Mouse (Mus musculus) stomach, embryonic 16.5 days (tissue): ENCODE results near the gene Ltc4s. TPM values are rescaled to one million over a fixed set of nuclear protein-coding genes. Genes with fewer than 3 reads are reported as not detected.

Source experiments
- ATAC-seq: fragments of 200-750 bp; cut with Nextera tagmentation; 2 replicates; pipeline ENCODE4 v1.8.0; 2017; ENCODE audit warnings: moderate number of reproducible peaks, moderate TSS enrichment; ENCODE audit not compliant: insufficient read depth, low FRiP score
- H3K27ac ChIP-seq: fragments of 300-500 bp; sonication (generic); 2 replicates; pipeline ENCODE4 v1.5.1; 2014; ENCODE audit warnings: low read length
- H3K27me3 ChIP-seq: fragments of 300-500 bp; sonication (generic); 2 replicates; pipeline ENCODE4 v1.6.1; 2014; ENCODE audit warnings: low read length, control low read depth, mixed read lengths; ENCODE audit not compliant: control insufficient read depth, insufficient read depth
- H3K36me3 ChIP-seq: fragments of 300-500 bp; sonication (generic); 2 replicates; pipeline ENCODE4 v1.6.1; 2014; ENCODE audit warnings: low read length; ENCODE audit not compliant: control insufficient read depth, insufficient read depth
- H3K4me1 ChIP-seq: fragments of 300-500 bp; sonication (generic); 2 replicates; pipeline ENCODE4 v1.6.1; 2014; ENCODE audit warnings: low read length, control low read depth, mixed read lengths; ENCODE audit not compliant: control insufficient read depth, insufficient read depth
- H3K4me2 ChIP-seq: fragments of 300-500 bp; sonication (generic); 2 replicates; pipeline ENCODE4 v1.6.1; 2014; ENCODE audit warnings: low read depth, low read length, mixed read lengths
- H3K4me3 ChIP-seq: fragments of 300-500 bp; sonication (generic); replicated peaks from 2 replicates; pipeline ENCODE4 v1.5.1; 2014; ENCODE audit warnings: mild to moderate bottlenecking, low read length
- H3K9ac ChIP-seq: fragments of 300-500 bp; sonication (generic); 2 replicates; pipeline ENCODE4 v1.6.1; 2014; ENCODE audit warnings: low read length
- H3K9me3 ChIP-seq: fragments of 300-500 bp; sonication (generic); replicated peaks from 2 replicates; pipeline ENCODE4 v1.6.1; 2016; ENCODE audit warnings: low read length, control low read depth; ENCODE audit not compliant: control insufficient read depth
- WGBS: fragments of 180-500 bp; shearing (Covaris S2); extraction: QIAGEN DNeasy Blood & Tissue Kit; methylation state at CpG from one replicate; pipeline ENCODE4 v1.1.7; 2014; 5-methylcytosine and 5-hydroxymethylcytosine counted together
- polyA plus RNA-seq: library from polyadenylated mRNA; unstranded; fragments of >200 nt; fragmentation: Nextera tagmentation; extraction: Ambion mirVana; gene quantifications from 2 replicates; pipeline ENCODE4 v1.2.1, GENCODE M21; 2015

The Ltc4s gene
- polyA plus RNA-seq, 1 experiment from 2014 or later, result 3.5 TPM

- peaks cover 39% of the 10 kb centered on the region for H3K36me3 ChIP-seq
- ATAC-seq, result no peak
- WGBS, result 81% methylated on average over 8 of the region's 8 CpGs
- H3K9ac ChIP-seq, result no peak overlapping the region
- H3K27ac ChIP-seq, result no peak overlapping the region
- no peak overlapping the region for H3K4me3 ChIP-seq
- H3K27me3 ChIP-seq, result no peaks in the 10 kb centered on the region
- no peaks in the 10 kb centered on the region for H3K4me1 ChIP-seq
- H3K4me2 ChIP-seq, result no peak overlapping the region
- H3K9me3 ChIP-seq, result no peaks in the 10 kb centered on the region
Measured at GRCm38 (mm10) chr11:50200613-50201012, 37.8 kb downstream of the Ltc4s start.

GRCm38 (mm10) chr11:50198916-50199315 is 39.5 kb downstream of the Ltc4s start:
- WGBS, result 88% methylated on average over 2 of the region's 2 CpGs
- H3K27me3 ChIP-seq, result no peaks in the 10 kb centered on the region
- peaks cover 5% of the 10 kb centered on the region; the same call in 1 of the 2 replicates for H3K4me1 ChIP-seq
- no peak overlapping the region for H3K4me2 ChIP-seq
- no peaks in the 10 kb centered on the region for H3K9me3 ChIP-seq
- no peak for ATAC-seq
- no peak overlapping the region for H3K4me3 ChIP-seq
- H3K36me3 ChIP-seq, result peaks cover 26% of the 10 kb centered on the region
- no peak overlapping the region for H3K9ac ChIP-seq
- H3K27ac ChIP-seq, result no peak overlapping the region

- Histone ChIP-seq H3K27me3 (no peaks in the 10 kb centered on the region), H3K4me3 (no peak overlapping the region), H3K36me3 (peaks cover 26% of the 10 kb centered on the region), H3K27ac (no peak overlapping the region), H3K9me3 (no peaks in the 10 kb centered on the region), H3K4me1 (peaks cover 5% of the 10 kb centered on the region; the same call in 1 of the 2 replicates), H3K9ac (no peak overlapping the region), H3K4me2 (no peak overlapping the region)
- 89% methylated on average over 4 of the region's 5 CpGs for WGBS
- ATAC-seq, result no peak
Measured at GRCm38 (mm10) chr11:50198219-50198846, 40.1 kb downstream of the Ltc4s start.

- Histone ChIP-seq H3K27ac (no peak overlapping the region), H3K36me3 (peaks cover 26% of the 10 kb centered on the region), H3K27me3 (no peaks in the 10 kb centered on the region), H3K4me2 (no peak overlapping the region), H3K9me3 (no peaks in the 10 kb centered on the region), H3K4me3 (no peak overlapping the region), H3K4me1 (peaks cover 5% of the 10 kb centered on the region; the same call in 1 of the 2 replicates), H3K9ac (no peak overlapping the region)
- ATAC-seq, result no peak
- 83% methylated on average over 4 of the region's 4 CpGs for WGBS
Measured at GRCm38 (mm10) chr11:50197500-50197899, 40.9 kb downstream of the Ltc4s start.

- Histone ChIP-seq H3K27ac (no peak overlapping the region), H3K9ac (no peak overlapping the region), H3K4me2 (no peak overlapping the region), H3K27me3 (no peaks in the 10 kb centered on the region), H3K9me3 (no peaks in the 10 kb centered on the region), H3K4me1 (peaks cover 5% of the 10 kb centered on the region; the same call in 1 of the 2 replicates), H3K4me3 (no peak overlapping the region), H3K36me3 (peaks cover 5% of the 10 kb centered on the region)
- WGBS, result 58% methylated on average over 4 of the region's 4 CpGs
- peak; percentile 51; the same call in 1 of the 2 replicates for ATAC-seq
Measured at GRCm38 (mm10) chr11:50194793-50195192, 43.6 kb downstream of the Ltc4s start.

GRCm38 (mm10) chr11:50194070-50194469 is 44.3 kb downstream of the Ltc4s start:
- 73% methylated on average over 7 of the region's 7 CpGs for WGBS
- no peak overlapping the region for H3K4me3 ChIP-seq
- no peaks in the 10 kb centered on the region for H3K27me3 ChIP-seq
- H3K4me1 ChIP-seq, result peaks cover 5% of the 10 kb centered on the region; the same call in 1 of the 2 replicates
- no peak overlapping the region for H3K27ac ChIP-seq
- ATAC-seq, result no peak
- H3K9me3 ChIP-seq, result no peaks in the 10 kb centered on the region
- no peak overlapping the region for H3K4me2 ChIP-seq
- H3K9ac ChIP-seq, result no peak overlapping the region; the same call in 1 of the 2 replicates
- H3K36me3 ChIP-seq, result no peaks in the 10 kb centered on the region; the same call in none of the 2 replicates

- no peaks in the 10 kb centered on the region for H3K9me3 ChIP-seq
- no peak overlapping the region for H3K4me2 ChIP-seq
- H3K4me3 ChIP-seq, result no peak overlapping the region
- no peak overlapping the region for H3K27ac ChIP-seq
- ATAC-seq, result no peak
- H3K9ac ChIP-seq, result no peak overlapping the region
- H3K36me3 ChIP-seq, result no peaks in the 10 kb centered on the region
- H3K27me3 ChIP-seq, result no peaks in the 10 kb centered on the region
- 82% methylated on average over 3 of the region's 3 CpGs for WGBS
- peaks cover 5% of the 10 kb centered on the region; the same call in 1 of the 2 replicates for H3K4me1 ChIP-seq
Measured at GRCm38 (mm10) chr11:50192278-50192677, 46.1 kb downstream of the Ltc4s start.

GRCm38 (mm10) chr11:50190362-50190761 is 48.1 kb downstream of the Ltc4s start:
- H3K27ac ChIP-seq, result no peak overlapping the region
- H3K4me2 ChIP-seq, result no peak overlapping the region
- no peaks in the 10 kb centered on the region for H3K9me3 ChIP-seq
- no peaks in the 10 kb centered on the region for H3K36me3 ChIP-seq
- no peak overlapping the region for H3K4me3 ChIP-seq
- H3K4me1 ChIP-seq, result peaks cover 5% of the 10 kb centered on the region; the same call in 1 of the 2 replicates
- WGBS, result 56% methylated on average over 4 of the region's 4 CpGs
- H3K27me3 ChIP-seq, result no peaks in the 10 kb centered on the region
- no peak overlapping the region for H3K9ac ChIP-seq
- ATAC-seq, result no peak

GRCm38 (mm10) chr11:50188682-50189081 is 49.7 kb downstream of the Ltc4s start:
- 0 out of 2 replicates have a peak overlapping the region, but pooled peaks have one; percentile 5 for H3K9ac ChIP-seq
- no peak overlapping the region; the same call in 1 of the 2 replicates for H3K27ac ChIP-seq
- no peaks in the 10 kb centered on the region for H3K27me3 ChIP-seq
- H3K4me1 ChIP-seq, result no peaks in the 10 kb centered on the region
- no peaks in the 10 kb centered on the region for H3K9me3 ChIP-seq
- WGBS, result 51% methylated on average over 7 of the region's 7 CpGs
- no peak overlapping the region for H3K4me2 ChIP-seq
- H3K36me3 ChIP-seq, result no peaks in the 10 kb centered on the region
- no peak overlapping the region for H3K4me3 ChIP-seq
- ATAC-seq, result no peak
